Mouse (Mus musculus) left cerebral cortex, adult 2 months (tissue): ENCODE measurements around the gene Pip4k2a. TPM values are rescaled to one million over a fixed set of nuclear protein-coding genes. Genes with fewer than 3 reads are reported as not detected.

Experiments used
- DNase-seq, 2 experiments: peaks; one replicate each; pipeline ENCODE4 v3.0.0; 2021 to 2022; ENCODE audit warnings: low spot score in 2 of 2, mixed read lengths in 1 of 2; ENCODE audit errors: extremely low spot score in 1 of 2
- H3K27ac ChIP-seq: fragments of 200-600 bp; 2 replicates; pipeline ENCODE4 v1.8.1; 2022
- H3K4me3 ChIP-seq: fragments of 200-600 bp; 2 replicates; pipeline ENCODE4 v1.8.1; 2022
- CTCF ChIP-seq: fragments of 200-600 bp; IDR thresholded peaks from 2 replicates; pipeline ENCODE4 v1.8.1; 2022; ENCODE audit warnings: antibody characterized with exemption, mild to moderate bottlenecking, moderate library complexity
- intact Hi-C: fragments of 180-260 bp; cut with DNase I; formaldehyde crosslinking; loops from one replicate; pipeline ENCODE4 v1.15.1; 2025
- total RNA-seq, 2 experiments: library from RNA; stranded (reverse); gene quantifications; 2 replicates each; pipeline ENCODE4 v1.2.3; 2021

The Pip4k2a gene
- total RNA-seq, 2 experiments from 2014 or later, result 49.3 to 50.1 TPM

GRCm38 (mm10) chr2:18916615-18917379, 81.1 kb downstream of the Pip4k2a start:
- intact Hi-C loops, result no loop called here
- no peak overlapping the region for H3K4me3 ChIP-seq
- no peak for DNase-seq
- no peak for TF ChIP-seq CTCF
- peak overlapping the region; percentile 3; the same call in 1 of the 2 replicates for H3K27ac ChIP-seq

GRCm38 (mm10) chr2:18916042-18916407, 81.9 kb downstream of the Pip4k2a start:
- peak overlapping the region; percentile 3; the same call in 1 of the 2 replicates for H3K27ac ChIP-seq
- no peak for TF ChIP-seq CTCF
- intact Hi-C loops, result no loop called here
- no peak overlapping the region for H3K4me3 ChIP-seq
- no peak for DNase-seq

- no peak overlapping the region for H3K4me3 ChIP-seq
- intact Hi-C loops, result no loop called here
- no peak for TF ChIP-seq CTCF
- H3K27ac ChIP-seq, result no peak overlapping the region
- no peak for DNase-seq
These were observed 82.4 kb downstream of the Pip4k2a start for GRCm38 (mm10) chr2:18915372-18916041.

- DNase-seq, result no peak
- no peak overlapping the region for H3K27ac ChIP-seq
- no peak for TF ChIP-seq CTCF
- H3K4me3 ChIP-seq, result no peak overlapping the region
- intact Hi-C loops, result no loop called here
These were observed 83.2 kb downstream of the Pip4k2a start for GRCm38 (mm10) chr2:18914750-18915149.

GRCm38 (mm10) chr2:18913642-18914041, 84.3 kb downstream of the Pip4k2a start:
- DNase-seq, result no peak
- TF ChIP-seq CTCF, result no peak
- intact Hi-C loops, result no loop called here
- Histone ChIP-seq H3K4me3 (no peak overlapping the region), H3K27ac (no peak overlapping the region)

- intact Hi-C loops, result no loop called here
- no peak for TF ChIP-seq CTCF
These were observed 86.5 kb downstream of the Pip4k2a start for GRCm38 (mm10) chr2:18911251-18911934.

GRCm38 (mm10) chr2:18910209-18910608, 87.7 kb downstream of the Pip4k2a start:
- H3K27ac ChIP-seq, result no peak overlapping the region
- DNase-seq, result no peak
- H3K4me3 ChIP-seq, result no peak overlapping the region
- intact Hi-C loops, result no loop called here
- TF ChIP-seq CTCF, result no peak

More at GRCm38 (mm10) chr2:18911251-18911934, 86.5 kb downstream of the Pip4k2a start:
- no peak overlapping the region for H3K27ac ChIP-seq
- peak in 1 of 2 experiments; percentile 24 for DNase-seq
- H3K4me3 ChIP-seq, result no peak overlapping the region

- no peak overlapping the region for H3K4me3 ChIP-seq
- no peak for TF ChIP-seq CTCF
- intact Hi-C loops, result no loop called here
- H3K27ac ChIP-seq, result no peak overlapping the region
- DNase-seq, result no peak
These were observed 88.2 kb downstream of the Pip4k2a start for GRCm38 (mm10) chr2:18909713-18910112.

- H3K27ac ChIP-seq, result no peak overlapping the region; the same call in 1 of the 2 replicates
- no peak overlapping the region for H3K4me3 ChIP-seq
- intact Hi-C loops, result no loop called here
- DNase-seq, result no peak
- TF ChIP-seq CTCF, result no peak
These were observed 90.7 kb downstream of the Pip4k2a start for GRCm38 (mm10) chr2:18907269-18907668.

GRCm38 (mm10) chr2:18906421-18907084, 91.4 kb downstream of the Pip4k2a start:
- Histone ChIP-seq H3K27ac (no peak overlapping the region; the same call in 1 of the 2 replicates), H3K4me3 (no peak overlapping the region)
- no peak for TF ChIP-seq CTCF
- intact Hi-C loops, result no loop called here
- DNase-seq, result peak in 1 of 2 experiments; percentile 28

GRCm38 (mm10) chr2:18903301-18904068, 94.4 kb downstream of the Pip4k2a start:
- intact Hi-C loops, result no loop called here
- H3K4me3 ChIP-seq, result no peak overlapping the region
- no peak for TF ChIP-seq CTCF
- DNase-seq, result no peak
- H3K27ac ChIP-seq, result no peak overlapping the region
